Mouse (Mus musculus) forebrain, embryonic 16.5 days (tissue): ENCODE measurements at regions not wholly inside any gene's neighbourhood (a gene's known extent, or its start where the extent isn't known, plus 50 kb on each side); places are given as distances from the start of the nearest gene placed in this dataset.

Source experiments
- ATAC-seq: fragments of 200-750 bp; cut with Nextera tagmentation; 2 replicates; pipeline ENCODE4 v1.8.0; 2017; ENCODE audit warnings: mild to moderate bottlenecking, moderate library complexity
- H3K27ac ChIP-seq: fragments of 300-500 bp; sonication (generic); 2 replicates; pipeline ENCODE4 v1.5.1; 2014; ENCODE audit warnings: low read length, control low read depth
- H3K27me3 ChIP-seq: fragments of 300-500 bp; sonication (generic); replicated peaks from 2 replicates; pipeline ENCODE4 v1.6.1; 2014; ENCODE audit warnings: low read length; ENCODE audit not compliant: control insufficient read depth, insufficient read depth
- H3K36me3 ChIP-seq: fragments of 300-500 bp; sonication (generic); 2 replicates; pipeline ENCODE4 v1.6.1; 2014; ENCODE audit not compliant: control insufficient read depth, insufficient read depth
- H3K4me1 ChIP-seq: fragments of 300-500 bp; sonication (generic); replicated peaks from 2 replicates; pipeline ENCODE4 v1.6.1; 2014; ENCODE audit warnings: low read length; ENCODE audit not compliant: control insufficient read depth, insufficient read depth
- H3K4me2 ChIP-seq: fragments of 300-500 bp; sonication (generic); 2 replicates; pipeline ENCODE4 v1.6.1; 2014; ENCODE audit warnings: mild to moderate bottlenecking, low read length, control low read depth
- H3K4me3 ChIP-seq: fragments of 300-500 bp; sonication (generic); replicated peaks from 2 replicates; pipeline ENCODE4 v1.5.1; 2014; ENCODE audit warnings: mild to moderate bottlenecking, low read length, control low read depth
- H3K9ac ChIP-seq: fragments of 300-500 bp; sonication (generic); replicated peaks from 2 replicates; pipeline ENCODE4 v1.6.1; 2014; ENCODE audit warnings: low read depth, low read length, control low read depth
- H3K9me3 ChIP-seq: fragments of 300-500 bp; sonication (generic); 2 replicates; pipeline ENCODE4 v1.6.1; 2016; ENCODE audit warnings: low read length; ENCODE audit not compliant: control insufficient read depth
- WGBS: fragments of 180-500 bp; shearing (Covaris S2); extraction: QIAGEN DNeasy Blood & Tissue Kit; methylation state at CpG from one replicate; pipeline ENCODE4 v1.1.7; 2014; 5-methylcytosine and 5-hydroxymethylcytosine counted together

DNA sequence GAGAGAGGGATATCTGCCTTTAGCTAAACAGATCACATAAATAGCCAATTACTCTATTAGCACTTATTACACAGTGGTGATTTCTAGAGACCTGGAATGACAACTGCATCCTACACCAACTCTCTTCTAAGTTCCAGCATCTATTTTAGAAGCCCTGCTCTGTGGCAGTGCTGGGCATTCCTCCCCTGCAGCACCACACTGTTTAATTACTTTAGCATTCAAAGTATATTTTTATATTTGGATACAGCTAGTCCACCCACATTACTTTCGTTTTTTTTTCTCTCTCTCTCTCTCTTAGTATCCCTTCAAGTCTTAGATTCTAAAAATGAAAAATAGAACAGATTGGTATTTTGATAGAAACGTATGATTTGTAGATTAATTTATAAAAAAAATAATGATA is 250.1 kb downstream of the Nova1 start:
- Histone ChIP-seq H3K9ac (no peak overlapping the region), H3K36me3 (no peaks in the 10 kb centered on the region), H3K4me1 (peaks cover 4% of the 10 kb centered on the region), H3K4me2 (no peak overlapping the region), H3K4me3 (no peak overlapping the region), H3K27me3 (no peaks in the 10 kb centered on the region), H3K9me3 (no peaks in the 10 kb centered on the region), H3K27ac (no peak overlapping the region)
- ATAC-seq = no peak
- 87% methylated on average over 2 of the region's 2 CpGs for WGBS

- WGBS = 5% methylated on average over 2 of the region's 2 CpGs
- H3K4me1 ChIP-seq = peaks cover 4% of the 10 kb centered on the region
- no peak overlapping the region for H3K4me3 ChIP-seq
- peak; percentile 77 for ATAC-seq
- no peak overlapping the region for H3K27ac ChIP-seq
- no peaks in the 10 kb centered on the region for H3K9me3 ChIP-seq
- no peak overlapping the region for H3K9ac ChIP-seq
- H3K27me3 ChIP-seq = no peaks in the 10 kb centered on the region
- no peaks in the 10 kb centered on the region for H3K36me3 ChIP-seq
- H3K4me2 ChIP-seq = no peak overlapping the region
Measured at GRCm38 (mm10) chr12:46566324-46566723, 252.4 kb downstream of the Nova1 start.

- Histone ChIP-seq H3K9me3 (no peaks in the 10 kb centered on the region), H3K36me3 (no peaks in the 10 kb centered on the region), H3K27ac (no peak overlapping the region), H3K27me3 (no peaks in the 10 kb centered on the region), H3K4me2 (no peak overlapping the region), H3K9ac (no peak overlapping the region), H3K4me1 (no peaks in the 10 kb centered on the region), H3K4me3 (no peak overlapping the region)
- 8% methylated on average over 3 of the region's 3 CpGs for WGBS
- ATAC-seq = peak; percentile 83
Measured at GRCm38 (mm10) chr12:46520942-46521341, 297.8 kb downstream of the Nova1 start.

- WGBS = 90% methylated on average over 3 of the region's 3 CpGs
- no peak for ATAC-seq
- Histone ChIP-seq H3K36me3 (no peaks in the 10 kb centered on the region), H3K27ac (no peak overlapping the region), H3K9ac (no peak overlapping the region), H3K4me2 (no peak overlapping the region), H3K27me3 (no peaks in the 10 kb centered on the region), H3K4me1 (no peaks in the 10 kb centered on the region), H3K4me3 (no peak overlapping the region), H3K9me3 (peaks cover 2% of the 10 kb centered on the region; the same call in 1 of the 2 replicates)
Measured at GRCm38 (mm10) chr12:46507829-46508228, 310.9 kb downstream of the Nova1 start.

DNA sequence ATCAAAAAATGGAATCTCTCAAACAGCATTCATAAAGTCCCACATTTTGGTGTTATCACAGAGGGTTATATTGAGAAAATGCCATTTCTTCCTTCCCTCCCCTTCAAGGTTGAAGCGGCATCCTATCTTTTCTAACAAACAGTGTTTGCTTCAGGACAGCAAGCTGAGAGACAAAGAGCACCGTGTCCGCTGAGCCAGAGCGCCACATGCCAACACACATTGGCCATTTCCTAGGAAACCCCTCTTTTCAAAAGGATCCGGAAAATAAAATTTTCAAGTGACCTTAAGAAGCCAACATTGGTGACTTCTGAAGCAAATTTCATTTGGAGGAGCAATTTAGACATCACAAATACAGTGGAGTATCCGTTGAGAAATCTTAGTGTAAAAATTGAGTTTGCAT is 326.3 kb downstream of the Nova1 start:
- H3K4me3 ChIP-seq = no peak overlapping the region
- WGBS = 65% methylated on average over 6 of the region's 6 CpGs
- ATAC-seq = no peak
- no peak overlapping the region for H3K9ac ChIP-seq
- no peaks in the 10 kb centered on the region for H3K36me3 ChIP-seq
- H3K27ac ChIP-seq = no peak overlapping the region
- H3K4me2 ChIP-seq = no peak overlapping the region
- no peaks in the 10 kb centered on the region for H3K9me3 ChIP-seq
- no peaks in the 10 kb centered on the region for H3K4me1 ChIP-seq
- no peaks in the 10 kb centered on the region for H3K27me3 ChIP-seq

DNA sequence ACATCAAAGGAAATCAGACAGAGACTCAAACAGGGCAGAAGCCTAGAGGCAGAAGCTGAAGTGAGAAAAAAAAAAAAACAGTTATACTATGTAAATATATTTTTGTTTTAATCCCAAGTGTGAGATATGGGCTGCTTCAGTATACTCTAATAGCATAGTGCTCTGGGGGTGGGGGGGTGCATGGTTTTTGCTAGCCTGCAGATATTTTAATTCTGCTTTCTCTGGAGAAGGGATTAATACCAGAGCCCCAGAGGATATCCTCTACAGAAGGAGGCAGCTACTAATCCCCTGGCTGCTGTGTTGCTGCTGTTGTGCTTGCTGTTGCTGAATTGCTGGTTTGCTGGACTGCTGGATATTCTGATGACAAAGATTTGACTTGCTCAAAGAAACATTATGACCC is 367.8 kb downstream of the Nova1 start:
- no peaks in the 10 kb centered on the region for H3K4me1 ChIP-seq
- no peak for ATAC-seq

DNA sequence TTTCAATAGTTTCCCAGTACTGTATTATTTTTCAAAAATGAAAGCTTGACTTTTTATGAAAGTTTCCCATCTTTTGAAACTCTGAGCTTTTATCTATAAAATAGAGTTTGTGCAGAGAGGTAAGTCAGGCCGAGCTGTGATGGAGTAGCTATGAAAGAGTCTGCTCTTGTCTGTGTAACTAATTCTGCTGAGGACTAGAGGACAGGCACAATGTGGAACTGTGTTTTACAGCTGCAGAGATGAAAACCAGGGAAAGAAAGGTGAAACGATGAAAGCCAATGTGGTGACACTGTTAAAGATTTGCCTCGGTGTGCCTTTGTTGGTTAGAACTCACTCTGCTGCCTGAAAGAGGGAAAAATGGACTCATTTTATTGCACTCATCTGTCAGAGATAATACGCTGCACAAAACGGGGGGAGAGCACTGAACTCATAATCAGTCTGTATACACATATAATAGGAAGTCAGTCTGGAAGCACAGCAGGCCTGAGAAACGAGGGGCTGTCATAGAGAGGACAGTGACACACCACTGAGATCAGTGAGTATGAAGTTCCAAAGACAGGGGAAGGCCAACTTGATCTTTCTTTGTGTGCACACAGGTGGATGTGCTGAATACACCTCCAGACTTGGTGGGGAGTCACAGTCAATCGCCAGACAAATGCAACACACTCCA is 373.9 kb downstream of the Nova1 start:
- ATAC-seq = no peak
- H3K4me2 ChIP-seq = no peak overlapping the region
- H3K9me3 ChIP-seq = no peaks in the 10 kb centered on the region
- no peaks in the 10 kb centered on the region for H3K4me1 ChIP-seq
- H3K9ac ChIP-seq = no peak overlapping the region
- WGBS = 78% methylated on average over 7 of the region's 7 CpGs
- H3K27ac ChIP-seq = no peak overlapping the region
- H3K4me3 ChIP-seq = no peak overlapping the region
- no peaks in the 10 kb centered on the region for H3K27me3 ChIP-seq
- no peaks in the 10 kb centered on the region for H3K36me3 ChIP-seq

More for the DNA sequence above, 367.8 kb downstream of the Nova1 start:
- Histone ChIP-seq H3K4me2 (no peak overlapping the region), H3K27ac (no peak overlapping the region), H3K27me3 (no peaks in the 10 kb centered on the region), H3K9ac (no peak overlapping the region), H3K9me3 (no peaks in the 10 kb centered on the region), H3K36me3 (no peaks in the 10 kb centered on the region), H3K4me3 (no peak overlapping the region)

- no peaks in the 10 kb centered on the region for H3K36me3 ChIP-seq
- H3K4me1 ChIP-seq = peaks cover 3% of the 10 kb centered on the region
- H3K4me2 ChIP-seq = no peak overlapping the region
- no peak overlapping the region for H3K9ac ChIP-seq
- WGBS = 79% methylated on average over 4 of the region's 4 CpGs
- no peak overlapping the region for H3K27ac ChIP-seq
- no peaks in the 10 kb centered on the region for H3K27me3 ChIP-seq
- H3K9me3 ChIP-seq = no peaks in the 10 kb centered on the region
- H3K4me3 ChIP-seq = no peak overlapping the region
- no peak for ATAC-seq
Measured at GRCm38 (mm10) chr12:46419591-46419990, 399.1 kb downstream of the Nova1 start.

DNA sequence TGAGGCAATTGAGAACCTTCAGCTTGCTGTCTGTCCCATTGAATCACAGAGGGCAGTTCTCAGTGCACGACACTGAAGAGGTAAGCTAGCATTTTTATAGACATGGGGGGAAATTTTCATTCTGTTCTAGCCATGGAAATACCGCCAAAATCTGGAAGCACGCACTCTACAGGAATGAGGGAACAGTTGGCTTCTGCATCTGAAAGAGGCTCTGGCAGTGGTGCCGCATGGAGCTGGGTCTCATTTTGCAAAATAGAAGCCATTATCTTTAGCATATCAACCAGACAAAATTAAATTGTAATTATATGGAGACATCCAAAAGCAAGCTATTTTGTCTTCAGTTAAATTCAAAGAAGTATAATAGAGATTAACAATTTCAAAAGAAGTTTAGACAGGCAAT is 399.7 kb downstream of the Nova1 start:
- H3K36me3 ChIP-seq = no peaks in the 10 kb centered on the region
- no peak overlapping the region for H3K9ac ChIP-seq
- H3K9me3 ChIP-seq = no peaks in the 10 kb centered on the region
- 39% methylated on average over 4 of the region's 4 CpGs for WGBS
- H3K27ac ChIP-seq = no peak overlapping the region
- no peak overlapping the region for H3K4me3 ChIP-seq
- no peaks in the 10 kb centered on the region for H3K27me3 ChIP-seq
- peaks cover 3% of the 10 kb centered on the region for H3K4me1 ChIP-seq
- ATAC-seq = peak; percentile 57; the same call in 1 of the 2 replicates
- no peak overlapping the region for H3K4me2 ChIP-seq
